Mouse (Mus musculus) layer of hippocampus, adult 9-10 months (tissue): Measurements from ENCODE around the gene Tgm2.

ENCODE experiments used
- DNase-seq: peaks from one replicate; pipeline ENCODE4 v3.0.0; 2022; ENCODE audit warnings: low spot score

Tgm2 gene

GRCm38 (mm10) chr2:158067260-158067824, 78.9 kb downstream of the Tgm2 start:
- DNase-seq = no peak

- no peak for DNase-seq
Observed at GRCm38 (mm10) chr2:158066456-158066855, 79.8 kb downstream of the Tgm2 start.
